Mouse (Mus musculus): ENCODE data around the gene Inpp5b.

The Inpp5b gene

GRCm38 (mm10) chr4:124811347-124811975, 69.8 kb downstream of the Inpp5b start:
- DNase-seq (ENCODE audit: low spot score), result no peak

- DNase-seq (ENCODE audit: low spot score), result no peak
These were observed 74.3 kb downstream of the Inpp5b start for GRCm38 (mm10) chr4:124815901-124816300.

GRCm38 (mm10) chr4:124817803-124818202, 76.2 kb downstream of the Inpp5b start:
- DNase-seq (ENCODE audit: low spot score), result peak; percentile 38

- no peak for DNase-seq (ENCODE audit: low spot score)
These were observed 77.2 kb downstream of the Inpp5b start for GRCm38 (mm10) chr4:124818832-124819231.

- no peak for DNase-seq (ENCODE audit: low spot score)
These were observed 83.3 kb downstream of the Inpp5b start for GRCm38 (mm10) chr4:124824967-124825366.

- DNase-seq (ENCODE audit: low spot score), result no peak
These were observed 83.8 kb downstream of the Inpp5b start for GRCm38 (mm10) chr4:124825371-124825965.

GRCm38 (mm10) chr4:124829671-124830070, 88.0 kb downstream of the Inpp5b start:
- DNase-seq (ENCODE audit: low spot score), result no peak

- DNase-seq (ENCODE audit: low spot score), result no peak
These were observed 91.1 kb downstream of the Inpp5b start for GRCm38 (mm10) chr4:124832796-124833195.

GRCm38 (mm10) chr4:124838035-124838700, 96.5 kb downstream of the Inpp5b start:
- DNase-seq (ENCODE audit: low spot score), result no peak

- no peak for DNase-seq (ENCODE audit: low spot score)
These were observed 99.3 kb downstream of the Inpp5b start for GRCm38 (mm10) chr4:124840998-124841397.

GRCm38 (mm10) chr4:124843493-124843892, 101.8 kb downstream of the Inpp5b start:
- peak; percentile 18 for DNase-seq (ENCODE audit: low spot score)

GRCm38 (mm10) chr4:124847573-124847972, 105.9 kb downstream of the Inpp5b start:
- DNase-seq (ENCODE audit: low spot score), result peak; percentile 74

- DNase-seq (ENCODE audit: low spot score), result peak; percentile 38
These were observed 108.1 kb downstream of the Inpp5b start for GRCm38 (mm10) chr4:124849631-124850260.

GRCm38 (mm10) chr4:124850261-124850913, 108.7 kb downstream of the Inpp5b start, which contains the start of gene Yrdc:
Gene Yrdc, plus strand, starts transcription at chr4:124850679.
- DNase-seq (ENCODE audit: low spot score), result peak; percentile 94

Data from lung, postnatal 25 days (tissue).